Mouse (Mus musculus) CD8-positive naive resting alpha-beta T cell, adult 2 months (primary cell): ENCODE results near the gene Clps.
A peak's percentile ranks its signal among the peaks of the same experiment; 100 is the strongest.

Experiments used
- DNase-seq, 2 experiments: peaks; one replicate each; pipeline ENCODE4 v3.0.0; 2022; ENCODE audit warnings: low read depth in 2 of 2, low spot score in 2 of 2

Clps gene

DNA sequence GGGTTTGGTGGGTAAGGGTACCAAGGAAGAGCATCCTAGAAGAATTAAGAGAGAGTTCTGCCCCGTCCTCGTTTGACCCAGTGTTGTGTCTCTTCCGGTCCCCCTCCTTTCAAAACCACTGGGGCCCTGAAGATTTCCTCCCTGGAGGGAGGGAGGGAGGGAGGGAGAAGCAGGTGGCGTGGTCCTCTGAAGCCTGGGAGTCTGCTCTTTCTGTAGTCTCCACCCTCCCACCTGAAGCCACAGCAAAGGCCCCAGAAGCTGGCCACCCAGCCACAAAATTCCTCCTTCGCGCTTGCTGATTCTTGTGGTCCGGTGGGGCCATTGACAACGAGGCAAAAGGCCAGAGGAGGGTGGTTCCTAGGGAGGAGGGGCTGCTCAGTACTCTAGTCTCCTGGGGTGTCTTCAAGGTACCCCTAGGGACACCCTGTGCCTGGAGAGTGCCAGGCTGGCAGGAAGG is 41.9 kb downstream of the Clps start:
- DNase-seq, result no peak

DNA sequence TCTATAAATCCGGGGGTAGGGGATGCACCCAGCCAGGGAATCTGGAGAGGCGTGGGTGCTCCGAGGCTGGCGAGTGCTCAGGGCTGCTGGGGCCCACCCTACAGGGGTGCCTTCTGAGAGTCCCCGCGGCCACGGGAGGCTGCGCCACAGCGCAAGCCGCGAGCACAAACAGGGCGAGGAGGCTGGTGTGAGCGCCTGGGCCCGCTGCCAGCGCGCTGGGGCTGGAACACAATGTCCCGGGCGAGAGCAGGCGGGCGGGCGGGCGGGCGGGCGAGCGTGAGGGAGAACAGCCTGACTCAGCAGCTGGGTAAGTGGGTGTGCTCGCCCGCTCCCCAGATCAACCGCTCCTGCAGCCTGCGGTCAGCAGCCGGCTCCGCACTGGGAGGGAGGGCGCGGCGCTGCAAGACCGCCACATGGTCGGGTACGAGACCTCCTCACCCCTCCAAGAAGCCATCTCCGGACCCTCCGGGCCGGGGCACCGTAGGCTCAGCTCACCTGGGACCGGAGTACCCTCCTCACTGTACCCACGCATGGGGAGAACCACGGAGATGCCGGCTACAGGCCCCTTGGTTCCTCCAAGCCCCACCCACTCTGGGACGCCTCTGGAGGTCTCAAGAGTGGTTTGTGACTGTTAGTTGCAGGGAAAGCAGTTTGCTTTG is 42.5 kb downstream of the Clps start:
- DNase-seq, result peak; percentile 49

DNA sequence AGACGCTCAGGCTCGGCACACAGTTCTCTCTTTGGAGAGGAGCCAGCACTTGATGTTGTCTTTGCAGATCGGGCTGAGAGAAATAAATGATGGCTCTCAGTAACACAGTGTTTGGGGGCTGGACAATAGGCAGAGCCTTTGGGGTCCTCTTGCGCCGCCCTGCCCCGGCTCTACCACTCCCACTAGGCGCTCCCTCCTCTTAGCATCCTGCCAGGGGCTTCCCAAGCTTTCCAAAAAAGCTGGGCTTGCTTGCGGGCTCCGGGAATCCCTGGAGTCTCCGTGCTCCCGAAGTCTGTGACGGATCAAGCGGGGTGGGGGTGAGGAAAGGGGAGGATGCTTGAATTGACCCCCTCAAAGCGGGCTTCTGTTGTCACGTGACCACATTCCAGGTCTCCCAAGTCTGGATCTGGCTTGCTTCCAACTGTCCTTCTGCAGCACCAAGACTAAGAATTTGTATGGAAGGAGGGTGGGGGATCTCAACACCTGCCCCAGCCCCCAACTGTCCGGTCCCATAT is 43.1 kb downstream of the Clps start, which contains the start of gene Fkbp5:
Gene Fkbp5, minus strand, starts transcription at position 87 of the 515 bp plus-strand sequence.
- no peak for DNase-seq

DNA sequence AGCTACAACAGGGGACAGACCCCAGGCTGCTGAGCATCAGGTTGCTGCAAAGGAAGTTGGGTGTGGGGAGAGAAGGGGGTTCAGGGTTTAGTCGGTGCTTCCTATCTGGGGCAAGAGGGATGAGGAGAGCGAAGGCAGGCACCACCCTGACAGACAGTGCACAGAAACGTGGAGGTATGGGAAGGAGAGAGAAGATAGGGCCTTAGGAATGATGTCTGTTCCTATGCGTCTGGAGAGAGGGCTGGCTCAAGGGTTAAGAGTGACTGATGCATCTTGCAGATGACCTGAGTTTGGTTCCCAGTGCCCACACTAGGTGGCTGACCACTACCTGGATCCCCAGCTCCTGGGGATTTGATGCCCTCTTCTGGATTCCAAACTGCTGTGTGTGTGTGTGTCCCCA is 43.7 kb downstream of the Clps start:
- no peak for DNase-seq

DNA sequence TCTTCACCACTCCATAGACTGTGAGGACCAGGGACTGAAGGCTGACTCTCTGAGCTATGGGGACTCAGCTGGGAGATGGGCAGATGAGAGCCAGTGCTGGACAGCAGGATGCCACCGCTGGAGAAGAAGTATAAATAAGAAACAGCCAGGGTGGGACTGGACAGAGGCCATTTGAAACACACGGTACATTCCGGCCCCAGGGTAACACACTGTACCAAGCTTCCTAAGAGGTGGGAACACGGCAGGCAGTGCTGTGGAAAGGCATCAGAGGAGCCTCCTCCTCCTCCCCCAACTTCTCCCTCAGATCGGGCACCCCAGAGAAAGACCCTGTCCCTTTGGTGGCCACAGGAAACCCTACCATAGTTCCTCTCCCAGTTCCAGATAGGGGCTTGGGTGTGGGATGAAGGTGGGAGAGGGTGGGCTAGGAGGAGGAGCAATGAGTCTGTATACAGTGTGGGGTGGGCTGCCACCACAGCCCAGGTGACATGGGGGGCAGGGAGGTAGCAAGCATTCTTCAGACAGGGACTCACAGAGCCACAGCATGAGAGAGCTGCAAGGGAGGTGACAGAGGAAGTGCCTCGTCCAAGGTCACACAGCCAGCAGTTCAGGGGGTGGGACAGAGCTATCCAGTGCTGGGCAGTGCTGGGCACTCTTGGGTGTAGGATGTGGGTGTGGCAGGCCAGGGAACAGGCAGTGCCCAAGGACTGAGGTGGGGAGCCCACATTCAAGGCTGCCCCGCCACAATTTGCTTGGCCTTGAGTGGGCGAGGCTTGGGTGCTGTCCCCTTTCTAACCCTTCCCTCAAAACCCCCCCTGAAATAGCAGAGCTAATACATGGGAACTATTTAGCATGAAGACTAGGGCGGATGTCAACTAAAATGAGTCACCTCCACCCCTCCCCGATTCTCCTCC is 44.9 kb downstream of the Clps start:
- DNase-seq, result no peak

DNA sequence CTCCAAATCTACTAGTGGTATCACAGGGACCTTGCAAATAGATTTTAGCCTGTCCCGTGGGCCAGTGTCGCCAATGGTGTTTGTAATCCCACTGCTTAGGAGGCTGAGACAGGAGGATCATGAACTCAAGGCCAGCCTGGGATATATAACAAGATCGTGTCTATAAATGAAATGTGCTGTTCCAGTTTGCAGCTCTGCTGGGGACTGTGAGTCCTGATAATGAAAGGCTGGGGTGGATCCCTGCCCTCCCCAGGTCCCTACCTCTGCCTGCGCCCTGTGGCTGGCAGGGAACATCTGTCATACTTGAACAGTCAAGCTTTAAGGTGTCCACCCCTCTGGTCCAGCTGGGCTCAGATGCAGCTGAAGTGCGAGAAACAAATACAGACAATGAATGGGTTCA is 46.0 kb downstream of the Clps start:
- DNase-seq, result no peak

DNA sequence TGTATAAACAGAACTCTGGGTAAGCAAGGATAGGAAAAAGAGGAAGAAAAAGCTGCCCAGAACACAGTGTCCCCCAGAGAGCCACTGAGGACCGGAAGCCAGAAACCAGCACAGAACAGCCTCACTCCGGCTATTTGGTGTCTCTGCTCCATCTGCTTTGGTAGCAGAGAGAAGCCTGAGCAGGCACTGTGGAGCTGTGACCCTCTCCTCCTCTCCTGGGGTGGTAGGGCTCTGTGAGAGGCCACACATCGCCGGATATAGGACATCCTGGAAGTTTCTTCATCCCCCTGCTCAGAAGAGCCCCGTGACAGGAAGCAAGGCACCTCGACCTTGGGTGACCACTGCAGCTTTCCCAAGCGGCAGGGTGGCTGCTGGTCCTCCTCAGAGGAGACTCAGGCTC is 46.7 kb downstream of the Clps start:
- DNase-seq, result no peak

DNA sequence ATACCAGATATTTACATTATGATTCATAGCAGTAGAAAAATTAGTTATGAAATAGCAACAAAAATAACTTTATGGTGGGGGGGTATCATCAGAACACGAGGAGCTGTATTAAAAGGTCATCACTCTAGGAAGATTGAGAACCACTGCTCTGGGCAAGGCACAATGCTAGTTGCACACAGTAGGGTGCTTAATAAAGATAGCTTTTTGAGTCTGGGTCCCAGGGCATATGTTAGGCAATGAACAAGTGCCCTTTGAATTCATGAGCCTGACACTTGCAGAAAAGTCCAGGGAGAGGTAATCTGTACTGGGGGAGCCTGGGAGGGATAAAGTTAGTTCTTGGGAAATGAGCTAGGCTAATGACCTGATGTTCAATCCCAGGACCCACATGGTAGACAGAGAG is 47.2 kb downstream of the Clps start:
- DNase-seq, result no peak

DNA sequence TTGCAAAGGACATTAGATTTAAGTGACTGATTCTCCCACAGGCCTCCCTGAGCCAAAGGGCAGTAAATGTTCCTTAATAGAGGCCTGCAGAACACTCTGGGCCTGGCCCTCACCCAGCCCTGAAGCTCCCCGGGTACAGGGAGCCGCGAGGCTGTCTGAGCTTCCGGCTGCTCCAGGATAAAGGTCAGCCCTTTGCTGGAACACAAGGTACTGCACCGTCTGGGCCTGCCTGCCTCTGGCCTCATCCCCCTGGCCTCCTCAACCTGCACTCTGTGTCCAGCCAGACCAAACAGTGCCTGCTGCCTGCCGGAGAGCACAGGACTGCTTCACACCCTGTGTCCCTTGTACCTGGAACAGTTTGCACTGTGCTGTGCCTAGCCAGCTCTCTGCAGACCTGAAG is 47.9 kb downstream of the Clps start:
- no peak for DNase-seq

DNA sequence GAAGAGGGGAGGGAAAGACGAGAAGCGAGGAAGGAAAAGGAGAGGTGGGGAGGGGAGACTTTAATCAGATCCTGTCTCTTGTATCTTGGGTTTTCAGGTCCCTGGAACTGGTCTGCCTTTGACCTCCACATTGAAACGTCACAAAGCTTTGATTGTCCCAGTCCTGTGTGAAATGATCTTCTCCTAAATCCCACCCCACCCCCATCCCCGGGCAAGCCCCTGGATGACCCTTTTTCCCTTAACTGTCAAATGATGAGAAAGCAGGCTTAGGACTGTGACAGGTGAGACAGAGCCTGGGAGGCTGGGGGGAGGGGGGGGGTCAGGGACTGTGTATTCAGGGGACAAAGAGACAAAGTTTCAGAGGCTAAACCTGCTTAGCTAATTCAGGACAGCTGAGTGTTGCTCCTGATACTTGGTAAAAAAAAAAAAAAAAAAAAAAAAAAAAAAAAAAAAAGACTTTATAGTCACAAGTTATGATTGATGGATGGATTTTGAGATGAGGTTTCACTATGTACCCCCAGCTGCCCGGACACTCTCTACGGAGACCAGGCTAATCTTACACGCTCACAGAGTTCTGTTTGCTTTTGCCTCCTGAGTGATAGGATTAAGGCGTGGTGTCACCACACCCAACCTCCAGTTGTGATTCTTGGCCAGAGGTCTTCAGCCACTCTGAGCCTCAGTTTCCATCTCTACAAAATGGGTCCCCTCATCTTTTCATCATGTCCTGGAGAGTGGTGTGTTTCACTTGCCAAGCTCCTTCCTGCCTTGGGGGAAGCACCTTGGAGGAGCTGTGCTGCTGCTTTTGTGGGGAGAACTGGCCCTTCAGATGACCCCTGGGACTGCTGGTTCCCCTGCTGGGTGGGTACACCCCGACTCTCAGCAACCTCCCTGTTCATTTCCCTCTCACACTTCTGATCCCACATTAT is 48.7 kb downstream of the Clps start:
- DNase-seq, result no peak

DNA sequence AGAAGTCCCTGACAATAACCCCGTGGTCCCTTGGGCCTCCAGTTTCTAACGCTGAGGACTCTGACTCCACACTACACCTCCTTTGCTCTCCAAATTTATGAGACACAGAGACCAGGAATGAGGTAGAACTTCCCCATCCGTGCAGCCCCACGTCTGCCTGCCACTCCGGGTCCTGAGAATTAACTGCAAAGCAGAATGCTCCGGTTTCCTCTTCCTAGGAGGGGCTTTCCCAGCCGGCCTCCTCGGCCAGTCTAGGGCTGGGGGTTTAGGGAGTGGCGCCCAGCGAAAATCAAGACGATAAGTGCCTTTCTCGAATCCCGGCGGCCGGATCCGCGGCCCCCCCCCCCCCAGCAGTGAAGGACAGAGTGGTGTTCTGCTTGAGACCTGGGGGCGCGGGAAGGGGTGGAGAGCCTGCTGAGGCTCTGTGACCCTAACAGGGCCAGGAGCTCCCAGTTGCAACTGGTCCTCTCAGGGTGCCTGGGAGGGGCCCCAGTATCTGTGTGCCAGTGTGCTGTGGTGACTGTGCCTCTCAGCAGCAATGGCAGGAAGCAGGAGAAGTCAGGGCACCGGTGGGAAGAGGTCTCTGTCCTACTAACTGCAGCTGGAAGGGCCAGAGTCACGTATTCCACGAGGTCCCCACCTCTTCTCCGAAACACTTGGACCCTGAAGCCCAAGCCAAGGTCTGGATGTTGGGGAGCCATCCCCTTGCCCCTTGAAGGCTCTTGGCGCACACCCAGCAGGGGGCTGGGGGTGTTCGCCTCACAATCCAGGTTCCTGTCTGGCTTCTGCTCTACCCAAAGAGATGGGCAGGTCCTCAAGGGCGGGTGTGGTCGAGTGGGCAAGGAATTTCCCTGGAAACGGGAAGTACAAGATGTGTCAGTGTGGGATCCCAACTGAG is 49.9 kb downstream of the Clps start:
- DNase-seq, result no peak
